Mouse (Mus musculus): ENCODE measurements around the gene Plekhg1.

DNA sequence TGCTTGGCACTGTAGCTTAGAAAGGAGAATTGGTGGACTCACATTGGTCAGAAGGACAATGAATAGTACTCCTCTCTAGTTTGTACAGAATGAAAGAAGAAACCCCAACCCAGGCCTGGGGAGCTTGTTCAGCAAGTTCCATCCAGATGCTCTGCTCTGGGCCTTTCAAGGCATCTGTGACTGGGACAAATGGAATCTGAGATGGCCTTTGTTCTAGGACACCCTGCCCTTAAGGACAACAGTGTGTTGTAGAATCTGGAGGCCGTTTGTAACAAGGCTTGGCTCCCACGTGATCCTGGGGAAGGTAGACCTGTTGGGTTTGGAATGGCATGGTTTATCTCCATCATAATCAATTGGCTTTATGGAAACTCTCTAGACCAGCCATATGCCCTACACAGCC is 141.0 kb downstream of the Plekhg1 start:
- TF ChIP-seq CTCF (IDR thresholded peaks at IDR 0.05; ENCODE audit: low read depth) = no peak
- no peak for TF ChIP-seq EP300 (optimal IDR thresholded peaks at IDR 0.05)
